Mouse (Mus musculus) G1E (cell line): Measurements from ENCODE around the gene Gpn3.

Source experiments
- CTCF ChIP-seq: IDR thresholded peaks from 2 replicates; pipeline ENCODE4 v1.5.1; 2012; ENCODE audit warnings: low read depth, low read length, inconsistent platforms, mixed read lengths
- GATA1 ChIP-seq: IDR thresholded peaks from 2 replicates; pipeline ENCODE4 v1.6.1; 2012; ENCODE audit warnings: borderline replicate concordance, low read length, inconsistent platforms, mixed read lengths
- TAL1 ChIP-seq: conservative IDR thresholded peaks from 2 replicates; pipeline ENCODE4 v1.6.1; 2012; ENCODE audit warnings: low read depth, low read length, inconsistent platforms, mixed read lengths

DNA sequence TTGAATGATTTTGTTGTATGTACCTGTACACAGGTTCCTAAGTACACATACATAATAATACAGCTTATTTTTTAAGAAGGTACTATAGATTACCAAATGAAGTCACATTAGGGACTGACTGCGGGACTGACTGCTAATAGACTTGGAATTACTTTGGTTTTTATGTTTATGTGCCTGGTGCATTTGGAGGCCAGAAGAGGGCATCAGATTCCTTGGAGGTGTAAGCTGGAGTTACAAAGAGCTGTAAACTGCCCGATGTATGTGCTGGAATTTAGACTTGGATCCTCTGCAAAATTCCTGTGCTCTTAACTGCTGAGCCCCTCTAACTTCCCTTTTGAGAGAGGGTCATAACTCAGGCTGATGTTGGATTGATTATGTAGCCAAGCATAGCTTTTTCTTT, 53.9 kb downstream of the Gpn3 start:
- TF ChIP-seq CTCF (no peak), TAL1 (no peak), GATA1 (no peak)
